Mouse (Mus musculus) cerebellum, postnatal 10 days (tissue): ENCODE results near the gene Vrtn.

Experiments
- DNase-seq, 2 experiments: peaks; one replicate each; pipeline ENCODE4 v3.0.0; 2021; ENCODE audit warnings: mixed read lengths in 2 of 2

The Vrtn gene

DNA sequence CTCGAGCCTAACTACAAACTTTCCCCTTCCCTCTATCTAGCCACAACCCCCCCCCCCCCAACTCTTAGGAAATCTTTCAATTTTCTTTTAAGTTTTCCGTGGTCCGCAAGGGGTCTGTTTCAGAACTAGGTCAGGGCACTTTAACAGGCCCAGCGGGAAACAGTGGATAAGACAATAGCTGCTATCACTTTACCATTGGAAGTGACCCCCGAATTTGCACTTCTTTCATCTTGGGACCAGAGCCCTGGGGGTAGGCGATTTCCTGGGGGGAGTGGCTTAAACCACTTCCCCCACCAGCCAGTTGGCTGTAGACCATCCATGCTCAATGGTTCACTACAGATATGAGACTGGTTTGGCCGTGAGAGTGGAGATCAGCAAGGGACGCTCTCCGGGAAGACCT is at the start of gene Vrtn:
Gene Vrtn (plus strand): TSS at position 366 of the 400 bp plus-strand sequence.
- no peak for DNase-seq

DNA sequence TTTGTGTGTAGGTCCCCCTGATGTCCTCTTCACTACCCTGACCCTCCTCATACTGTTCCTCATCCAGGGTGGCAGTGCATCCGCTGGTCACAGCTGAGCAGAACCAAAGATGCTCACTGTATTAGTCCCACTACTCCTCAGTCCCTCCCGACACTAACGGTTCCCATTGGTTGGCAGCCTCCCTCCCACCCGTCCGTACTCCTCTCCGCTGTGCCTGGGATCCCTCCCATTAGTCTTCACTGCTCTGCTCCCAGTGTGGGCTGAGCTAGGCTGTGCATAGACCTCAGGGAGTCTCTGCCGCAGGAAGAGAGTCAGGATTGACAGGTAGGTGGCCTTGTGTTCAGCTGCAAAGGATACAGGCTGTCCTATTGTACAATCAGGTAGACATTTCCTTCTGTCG is 42.5 kb upstream of the Vrtn start:
- DNase-seq = no peak

DNA sequence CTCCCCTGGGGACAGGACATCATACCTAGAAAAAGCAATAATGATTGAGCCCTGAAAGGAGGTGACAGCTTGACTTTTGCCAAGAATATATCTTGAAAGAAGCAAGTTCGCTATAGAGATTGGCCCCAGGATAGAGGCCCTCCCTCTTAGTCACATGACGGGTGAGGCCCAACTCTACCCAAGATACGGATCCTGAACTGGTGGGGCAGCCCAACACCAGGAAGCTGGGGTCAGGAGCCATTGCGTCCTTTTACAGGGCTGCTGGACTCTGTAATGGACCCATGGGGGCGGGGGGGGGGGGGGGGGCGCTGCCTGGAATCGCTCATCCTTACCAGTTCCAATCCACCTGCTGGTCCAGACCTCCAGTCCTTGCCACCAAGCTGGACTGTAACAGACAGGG is 36.8 kb upstream of the Vrtn start:
- DNase-seq = no peak

DNA sequence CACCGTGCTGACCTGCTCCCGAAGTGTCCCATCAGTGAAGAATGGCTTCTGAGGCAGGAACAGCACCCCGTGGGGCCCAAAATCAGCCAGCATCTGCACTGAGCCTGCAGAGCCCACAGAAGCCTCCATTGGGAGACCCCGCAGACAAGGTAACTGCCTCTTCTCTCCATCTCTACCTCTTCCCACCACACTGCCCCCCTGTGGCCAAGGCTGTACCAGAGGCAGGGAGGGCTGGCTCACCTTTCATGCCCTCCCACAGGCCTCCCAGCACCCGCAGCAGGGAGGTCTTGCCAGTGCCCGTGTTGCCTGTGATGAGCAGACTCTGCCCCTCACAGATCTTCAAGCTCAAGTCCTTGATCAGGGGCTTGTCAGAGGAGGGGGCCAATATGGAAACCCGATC is 35.0 kb upstream of the Vrtn start:
- peak; percentile 56 to 57 for DNase-seq

DNA sequence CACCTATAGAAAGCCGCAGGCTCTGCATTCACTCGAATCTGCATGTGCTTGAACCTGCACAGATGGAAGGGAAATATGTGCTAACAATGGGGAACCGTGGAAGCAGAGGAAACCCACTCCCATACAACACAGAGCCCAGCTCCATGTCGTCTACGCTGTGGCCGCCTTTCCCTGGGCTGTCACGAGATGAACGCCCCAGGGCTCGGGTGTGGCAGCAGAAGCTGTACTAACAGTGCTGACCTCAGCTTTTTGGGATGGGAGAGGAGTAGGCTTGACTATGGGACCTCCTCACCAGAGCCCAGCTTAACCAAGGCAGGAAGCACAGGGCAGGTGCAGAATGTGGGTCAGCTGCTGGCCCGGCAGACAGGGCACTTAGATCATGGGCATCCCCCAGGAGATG is 29.1 kb upstream of the Vrtn start:
- no peak for DNase-seq

DNA sequence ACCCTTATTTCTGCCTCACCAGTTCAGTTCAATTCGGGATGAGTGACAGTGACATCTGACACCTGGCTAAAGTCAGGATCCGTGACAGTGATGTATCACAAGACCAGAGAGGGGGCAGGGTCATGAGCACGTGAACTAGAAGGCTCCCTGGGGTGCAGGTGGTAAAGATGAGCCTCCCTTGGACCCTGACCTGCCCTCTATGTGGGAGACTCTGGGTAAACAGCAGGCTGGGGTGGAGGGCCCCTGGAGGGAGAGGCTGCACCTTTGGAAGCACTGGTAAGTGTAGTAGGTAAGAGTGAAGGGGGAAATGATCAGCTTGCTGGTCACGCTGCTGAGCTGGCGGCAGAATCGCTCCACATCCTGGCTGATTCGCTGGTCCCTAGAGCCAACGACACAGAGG is 28.3 kb upstream of the Vrtn start:
- DNase-seq = no peak

DNA sequence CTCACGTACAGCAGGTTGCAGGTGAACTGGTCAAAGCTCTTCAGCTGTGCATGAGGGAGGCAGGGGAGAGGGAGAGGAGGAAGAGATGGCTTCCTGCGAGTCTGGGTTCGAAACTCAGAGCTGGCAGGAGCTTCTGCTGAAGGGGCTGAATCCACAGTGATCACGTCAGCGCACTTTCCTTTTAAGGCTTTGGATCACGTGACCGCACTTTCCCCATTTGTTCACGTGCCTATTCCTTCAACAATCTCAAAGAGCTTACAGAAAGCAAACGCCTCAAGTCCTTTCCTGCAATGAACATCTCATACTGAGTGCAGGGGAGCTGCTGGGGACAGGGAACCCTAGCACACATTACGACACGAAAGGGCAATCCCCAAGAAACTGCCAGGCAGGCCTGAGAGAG is 26.8 kb upstream of the Vrtn start:
- DNase-seq = no peak

DNA sequence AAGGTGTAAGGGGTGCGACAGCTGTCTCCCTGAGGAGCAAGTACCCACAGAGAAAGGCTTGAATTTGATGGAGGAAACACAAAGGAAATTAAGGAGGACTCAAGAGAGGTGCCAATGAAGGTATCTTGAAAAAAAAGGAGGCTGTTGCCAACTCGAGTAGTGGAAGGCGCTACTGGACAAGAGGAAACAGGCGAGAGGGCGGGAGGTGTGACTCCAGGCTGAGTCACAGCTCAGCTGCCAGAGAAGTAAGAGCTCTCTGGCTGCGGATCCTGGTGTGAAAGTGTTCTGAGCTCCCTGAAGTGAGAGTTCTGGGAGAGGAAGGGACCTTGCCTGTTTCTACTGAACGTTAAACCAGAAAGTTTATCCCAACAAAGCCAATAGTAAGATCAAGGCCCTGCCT is 26.3 kb upstream of the Vrtn start:
- DNase-seq = no peak

DNA sequence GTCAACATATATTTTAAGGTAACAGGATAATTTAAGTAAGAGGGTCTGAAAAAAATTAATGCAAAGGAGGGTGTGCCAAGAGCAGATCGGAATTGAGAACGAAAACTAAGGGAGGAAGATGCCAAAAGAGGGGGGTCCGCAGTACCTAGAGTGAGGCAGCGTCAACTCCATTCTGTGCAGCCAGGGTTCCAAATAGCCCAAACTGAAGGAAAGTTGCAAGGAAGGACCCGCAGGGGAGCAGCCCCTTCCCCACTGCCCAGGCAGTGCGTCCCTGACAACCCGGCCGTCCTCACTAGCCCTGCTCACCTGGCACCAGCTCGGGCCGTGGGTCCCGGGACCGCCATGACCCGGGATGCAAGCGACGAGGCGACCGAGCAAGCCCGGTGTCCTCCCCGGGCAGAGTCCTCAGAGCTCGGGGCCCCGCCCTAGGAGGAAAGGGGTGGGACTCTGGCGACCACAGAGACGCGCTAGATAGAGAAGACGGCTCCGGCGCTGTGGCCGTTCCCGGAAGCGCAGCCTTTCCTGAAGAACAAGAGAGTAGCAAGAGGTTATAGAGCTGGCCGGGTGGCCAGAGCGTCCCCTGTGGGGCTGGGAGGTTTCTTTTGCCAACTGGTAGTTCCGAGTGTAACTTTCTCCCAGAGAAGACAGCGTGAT is 23.7 kb upstream of the Vrtn start, which contains the start of gene Abcd4:
Gene Abcd4 (minus strand): TSS at position 437 of the 654 bp plus-strand sequence.
- DNase-seq = peak; percentile 94 to 96

DNA sequence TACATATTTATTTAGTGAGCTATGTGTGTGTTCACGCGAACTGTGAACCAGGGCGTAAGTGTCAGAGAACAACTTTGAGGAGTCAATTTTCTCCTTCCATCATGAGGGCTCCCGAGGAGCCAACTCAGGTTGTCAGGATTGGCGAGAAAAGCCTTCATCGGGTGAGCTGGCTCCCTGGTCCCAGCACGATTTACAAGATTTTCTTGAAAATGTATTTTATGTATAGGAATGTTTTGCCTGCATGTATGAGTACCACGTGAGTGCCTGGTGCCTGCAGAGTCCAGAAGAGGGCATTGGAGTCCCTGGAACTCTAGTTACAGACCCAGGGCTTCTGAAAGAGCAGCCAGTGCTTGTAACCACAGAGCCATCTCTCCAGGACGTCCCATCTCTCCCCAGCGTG is 23.2 kb upstream of the Vrtn start:
- DNase-seq = peak; percentile 37 to 40

DNA sequence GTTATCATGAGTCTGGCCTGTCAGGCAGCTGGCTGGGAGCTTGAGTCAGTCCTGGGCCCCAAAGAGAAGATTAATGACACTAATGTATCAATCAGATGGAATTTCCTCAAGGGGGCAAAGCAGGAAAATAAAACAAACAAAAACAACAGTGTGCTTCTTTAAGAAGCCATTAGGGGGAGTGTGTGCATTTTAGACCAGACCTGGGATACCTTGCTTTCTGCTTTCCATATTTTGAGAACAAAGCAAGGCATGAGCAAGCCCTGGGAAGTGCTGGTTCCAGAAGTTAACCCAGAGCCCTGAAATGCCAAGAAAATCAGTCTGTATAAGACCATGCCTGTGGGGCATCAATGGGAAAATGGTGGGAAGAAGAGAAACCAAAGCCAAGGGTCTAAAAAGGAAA is 19.8 kb upstream of the Vrtn start:
- DNase-seq = peak; percentile 22 to 62

DNA sequence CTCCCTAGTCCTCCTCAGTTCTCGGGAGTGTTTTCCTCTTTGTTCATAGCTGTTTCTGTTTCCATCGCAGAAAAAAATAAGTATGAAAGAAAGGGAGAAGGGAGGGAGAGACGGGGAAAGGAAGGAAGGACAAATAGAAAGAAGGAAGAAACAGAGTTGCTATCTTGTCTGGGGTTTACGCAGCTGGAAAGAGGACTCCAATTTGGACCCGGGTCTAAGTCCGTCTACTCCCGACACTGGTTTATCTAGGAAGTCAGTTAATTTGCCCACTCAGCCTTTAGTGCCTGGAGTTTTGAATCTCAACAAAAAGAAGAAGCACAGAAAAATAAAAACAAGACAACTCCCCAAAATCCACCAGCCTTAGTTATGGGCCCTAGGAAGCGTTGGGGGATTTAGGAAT is 16.2 kb upstream of the Vrtn start:
- DNase-seq = no peak

DNA sequence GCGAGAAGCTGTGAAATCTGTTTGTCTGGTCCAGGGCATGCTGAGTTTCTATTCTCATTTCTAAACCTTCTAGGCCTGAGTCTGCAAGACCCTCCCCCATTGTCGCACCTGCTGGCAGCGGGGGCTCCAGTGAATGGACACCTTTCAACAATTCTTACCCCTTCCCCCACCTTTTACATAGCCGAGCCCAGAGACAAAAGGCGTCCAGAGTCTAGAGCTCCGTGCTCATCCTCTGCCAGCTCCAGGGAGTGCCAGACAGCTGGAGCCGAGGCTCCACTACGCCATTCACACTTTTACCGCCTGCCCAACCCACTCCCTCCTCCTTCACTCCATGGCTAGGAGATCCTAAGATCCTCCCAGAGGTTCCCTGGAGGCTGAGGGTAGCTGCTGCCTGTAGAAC is 15.7 kb upstream of the Vrtn start:
- DNase-seq = peak; percentile 43 to 45

DNA sequence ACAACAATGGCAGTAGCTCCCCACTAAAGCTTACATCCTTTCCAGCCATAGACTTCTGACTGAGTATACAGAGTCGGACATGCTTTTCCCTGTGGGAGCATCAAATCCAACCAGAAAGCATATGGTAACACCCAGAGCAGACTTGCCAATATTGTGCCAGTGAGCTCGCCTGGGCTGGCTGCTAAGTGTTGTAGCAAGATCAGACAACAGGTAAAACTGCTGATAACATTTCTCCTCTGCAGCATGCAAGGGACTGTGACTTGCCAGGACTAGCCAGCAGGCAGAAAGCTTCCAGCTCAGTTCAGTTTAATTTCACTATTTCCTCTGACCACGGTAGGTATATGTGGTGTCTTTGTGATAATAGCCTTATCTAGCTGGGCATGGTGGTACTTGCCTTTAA is 9.0 kb upstream of the Vrtn start:
- DNase-seq = no peak

DNA sequence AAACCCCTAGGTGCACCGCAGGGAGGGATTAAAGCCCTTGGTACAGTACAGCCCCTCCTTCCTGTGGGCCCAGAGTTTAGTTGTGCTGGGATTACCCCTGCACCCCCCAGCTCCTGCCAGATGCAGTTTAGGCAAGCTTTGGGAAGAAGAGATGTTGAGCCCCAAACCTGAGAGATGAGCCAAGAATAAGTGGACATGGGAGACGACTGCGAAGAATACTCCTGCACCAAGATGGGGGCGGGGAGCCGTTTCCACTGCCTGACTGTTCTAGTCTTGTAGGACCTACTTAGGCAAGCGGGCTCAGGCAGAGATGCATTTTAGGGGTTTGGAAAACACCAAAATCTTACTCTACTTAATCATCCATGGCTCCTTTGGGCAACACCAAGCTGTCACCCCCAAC is 566 bp upstream of the Vrtn start:
- no peak for DNase-seq

DNA sequence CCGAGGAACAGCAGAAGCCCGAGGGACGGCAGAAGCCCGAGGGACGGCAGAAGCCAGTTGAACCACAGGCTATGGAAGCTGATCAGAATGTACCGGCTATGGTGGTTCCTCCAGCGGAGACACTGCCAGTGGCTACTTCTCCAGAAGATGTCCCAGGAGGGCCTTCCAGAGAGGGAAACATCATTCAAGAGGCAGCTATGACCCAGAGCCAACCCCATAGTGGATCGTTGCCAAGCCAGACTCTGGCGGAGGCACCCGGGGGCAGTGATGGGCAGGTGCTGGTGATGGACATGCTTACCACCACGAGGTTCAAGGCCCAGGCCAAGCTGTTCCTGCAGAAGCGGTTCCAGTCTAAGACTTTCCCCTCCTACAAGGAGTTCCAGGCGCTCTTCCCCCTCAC is 9.4 kb downstream of the Vrtn start:
- DNase-seq = peak; percentile 62 to 63

DNA sequence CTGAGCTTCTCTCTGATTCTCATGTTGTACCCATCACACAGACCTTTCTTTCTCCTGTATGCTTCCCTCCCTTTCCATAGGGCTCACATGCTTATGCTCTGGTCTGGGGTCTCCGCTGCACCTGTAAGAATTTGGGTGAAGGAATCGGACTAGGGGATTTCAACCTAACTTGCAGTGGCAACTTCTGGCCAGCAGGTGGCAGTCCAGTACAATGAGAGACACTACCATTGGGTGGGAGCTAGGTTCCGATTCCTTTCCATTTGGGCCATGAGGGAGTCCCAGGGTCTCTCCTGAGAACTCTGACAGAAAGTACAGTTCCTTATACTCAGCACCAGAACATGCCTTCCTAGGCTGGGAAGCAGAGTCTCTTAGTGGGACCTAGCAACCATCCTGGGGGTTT is 13.1 kb downstream of the Vrtn start:
- DNase-seq = peak; percentile 87 to 91

DNA sequence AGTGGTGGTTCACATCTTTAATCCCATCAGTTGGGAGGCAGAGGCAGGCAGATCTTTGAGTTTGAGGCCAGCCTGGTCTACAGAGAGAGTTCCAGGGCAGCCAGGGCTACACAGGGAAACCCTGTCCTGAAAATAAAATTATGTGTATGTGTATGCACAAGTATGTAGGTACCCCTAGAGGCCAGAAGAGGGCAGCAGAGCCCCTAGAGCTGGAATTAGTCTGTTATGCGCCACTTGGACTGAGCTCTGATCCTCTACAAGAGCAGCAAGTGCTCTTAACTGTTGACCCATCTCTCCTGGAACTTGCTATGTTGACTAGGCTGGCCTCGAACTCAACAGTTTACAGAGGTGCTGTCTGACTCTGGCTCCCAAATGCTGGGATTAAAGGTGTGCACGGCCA is 29.7 kb downstream of the Vrtn start:
- DNase-seq = peak; percentile 61 to 69

DNA sequence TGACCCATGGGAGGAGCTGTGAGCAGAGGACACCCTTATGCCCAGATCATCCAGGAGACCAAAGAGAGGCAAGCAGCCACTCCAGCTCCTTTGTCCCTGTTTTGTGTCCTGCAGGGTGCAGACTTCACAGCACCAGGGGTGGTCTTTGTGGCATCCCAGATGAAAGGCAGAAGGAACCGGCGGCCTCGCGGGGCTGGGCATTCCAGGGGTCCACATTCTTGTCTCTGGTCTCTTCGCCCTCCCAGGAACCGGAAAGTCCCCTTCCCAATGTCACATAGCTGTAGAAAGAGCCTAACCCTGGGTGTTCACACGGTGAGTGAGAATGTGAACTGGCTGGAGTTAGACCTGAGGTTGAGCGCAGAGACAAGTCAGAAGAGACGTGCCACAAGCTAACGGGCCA is 30.8 kb downstream of the Vrtn start:
- DNase-seq = no peak

DNA sequence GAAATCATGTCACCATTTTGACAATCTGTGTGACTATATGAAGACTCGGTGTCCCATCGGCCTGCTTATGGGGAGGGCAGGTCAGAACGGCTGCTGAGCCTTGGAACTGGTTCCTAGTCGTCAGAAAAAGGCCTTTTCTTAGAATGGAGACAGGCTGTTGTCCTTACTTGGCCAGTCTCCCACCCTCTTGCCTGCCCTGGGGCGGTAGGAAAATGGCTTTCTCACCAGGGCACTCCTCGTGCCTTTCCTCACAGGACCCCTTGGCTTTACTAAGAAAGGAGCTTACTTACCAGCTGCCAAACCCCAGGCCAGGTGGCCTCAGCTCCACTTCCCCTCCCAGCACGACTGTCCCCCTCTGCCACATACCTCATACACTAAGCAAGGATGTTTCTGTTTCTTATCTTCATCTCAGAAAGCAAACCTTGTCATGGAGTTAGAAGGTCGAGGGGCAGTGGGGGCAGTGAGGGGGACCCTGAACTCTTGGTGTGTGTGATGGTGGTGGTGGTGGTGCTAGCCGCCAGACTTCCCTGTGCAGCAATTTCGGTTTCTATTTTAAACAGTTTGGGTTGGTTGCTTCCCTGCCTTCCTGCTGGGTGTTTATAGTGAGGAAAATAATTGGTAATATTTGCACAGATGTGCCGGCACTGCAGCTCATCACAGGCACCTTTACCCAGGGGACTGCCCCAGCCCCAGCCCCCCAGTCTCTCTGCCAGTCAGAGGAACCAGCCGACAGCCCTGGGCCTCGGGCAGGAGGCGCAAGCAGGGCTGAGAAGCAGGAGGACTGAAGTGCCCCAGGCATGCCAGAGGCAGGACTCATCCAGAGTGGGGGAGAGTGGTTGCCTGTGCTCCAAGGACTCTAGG is 34.1 kb downstream of the Vrtn start:
- peak; percentile 55 to 56 for DNase-seq

DNA sequence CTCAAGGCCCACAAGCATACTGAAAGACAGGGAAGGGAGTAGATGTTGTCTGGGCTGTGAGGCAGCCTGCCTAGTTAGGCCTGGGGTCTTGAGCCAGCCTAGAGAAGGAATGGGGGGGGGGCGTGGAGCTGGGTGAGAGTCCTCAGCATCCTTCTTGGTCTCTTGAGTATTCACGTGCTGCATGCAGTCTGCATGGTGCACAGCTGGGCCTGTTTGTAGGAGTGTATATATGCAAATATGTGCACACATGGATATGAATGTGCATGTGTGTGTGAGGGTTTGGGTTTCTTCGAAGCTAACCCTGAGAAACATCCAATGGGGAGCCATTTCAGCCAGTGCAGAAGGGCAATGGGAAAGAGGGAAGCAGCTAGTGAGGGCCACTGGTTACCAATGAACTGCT is 35.2 kb downstream of the Vrtn start:
- no peak for DNase-seq

DNA sequence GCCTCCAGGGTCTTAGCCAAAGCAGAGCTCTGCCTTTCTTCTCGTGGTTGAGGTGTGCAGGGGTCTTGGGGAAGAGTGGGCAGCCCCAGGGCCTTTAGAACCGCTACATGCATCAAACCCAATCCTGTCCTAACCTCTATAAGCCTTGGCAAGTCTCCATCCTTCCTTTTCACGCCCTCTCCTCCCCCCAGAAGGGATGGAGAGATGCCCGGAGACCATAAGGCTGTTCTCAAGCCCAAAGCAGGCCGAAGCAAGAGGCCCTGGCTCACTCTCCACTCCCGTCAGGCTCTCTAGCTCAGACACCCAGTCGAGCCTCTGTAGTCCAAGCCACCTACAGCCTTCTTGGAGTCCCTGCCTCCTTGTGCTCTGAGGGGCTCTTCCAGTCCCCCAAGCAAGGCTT is 43.8 kb downstream of the Vrtn start:
- peak; percentile 79 to 81 for DNase-seq

DNA sequence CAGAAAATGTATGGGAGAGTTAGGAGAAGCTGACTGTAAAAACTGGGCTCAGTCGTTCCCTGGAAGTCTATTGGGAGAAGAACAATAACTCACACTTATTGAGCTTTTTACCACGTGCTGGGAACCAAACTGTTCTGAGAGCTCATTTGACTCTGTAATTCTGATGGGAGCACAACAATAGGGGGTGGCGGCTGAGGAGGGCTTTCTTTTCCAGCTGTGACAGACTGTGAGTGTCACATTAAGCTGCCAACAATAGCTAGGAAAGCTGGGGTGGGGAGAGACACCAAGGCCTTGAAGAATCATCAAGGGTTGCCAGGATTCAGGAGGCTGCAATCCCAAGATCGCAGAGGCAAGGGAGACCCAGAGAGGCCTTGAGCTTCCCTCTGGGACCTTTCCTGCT is 45.4 kb downstream of the Vrtn start:
- no peak for DNase-seq

DNA sequence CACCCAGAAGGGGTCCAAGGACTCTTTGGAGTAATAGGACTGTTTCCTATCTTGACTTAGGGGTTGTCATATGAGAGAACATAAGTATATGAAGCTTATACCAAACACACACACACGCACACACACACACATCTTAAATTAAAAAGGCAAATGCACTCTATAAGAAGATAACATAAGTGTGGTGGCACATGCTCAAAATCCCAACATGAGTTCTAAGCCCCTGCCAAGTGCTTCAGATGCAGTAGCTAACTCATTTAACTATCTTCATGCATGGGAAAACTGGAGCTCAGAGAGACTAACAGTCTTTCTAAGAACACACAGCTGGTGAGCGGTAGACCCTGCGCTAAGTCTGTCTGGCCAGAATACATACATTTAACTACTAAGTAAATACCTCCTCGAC is 46.7 kb downstream of the Vrtn start:
- no peak for DNase-seq

DNA sequence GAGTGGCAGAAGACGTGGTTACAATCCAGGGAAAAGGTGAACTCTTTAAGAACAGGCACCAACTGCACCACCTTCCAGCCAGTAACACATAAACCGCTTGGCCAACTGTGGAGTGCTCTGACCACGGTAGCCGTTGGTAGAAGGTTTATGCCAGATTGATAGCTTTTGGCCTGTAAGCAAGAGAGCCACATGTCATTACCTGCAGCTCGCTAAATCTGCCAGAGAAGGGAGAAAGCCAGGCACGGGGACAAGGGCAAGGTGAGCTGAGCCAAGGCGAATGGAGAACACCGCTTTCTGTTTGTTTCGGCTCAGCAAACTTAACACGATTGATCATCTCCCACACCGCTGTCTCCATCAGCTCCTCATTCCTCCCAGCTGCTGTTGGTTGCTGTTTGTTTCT is 48.2 kb downstream of the Vrtn start:
- peak; percentile 64 to 70 for DNase-seq
